Mouse (Mus musculus) myocyte (in vitro differentiated cells): ENCODE results near the gene Slc44a1.

Experiments used
- E2F4 ChIP-seq: IDR thresholded peaks from one replicate; pipeline ENCODE4 v1.6.1; 2011; ENCODE audit warnings: mild to moderate bottlenecking, control low read depth, moderate library complexity; ENCODE audit not compliant: insufficient read depth
- MAX ChIP-seq: IDR thresholded peaks from one replicate; pipeline ENCODE4 v1.6.1; 2011; ENCODE audit warnings: low read depth, mild to moderate bottlenecking, control low read depth
- POLR2A ChIP-seq: IDR thresholded peaks from one replicate; pipeline ENCODE4 v1.6.1; 2011; ENCODE audit warnings: low read depth, mild to moderate bottlenecking, control low read depth, moderate library complexity; ENCODE audit not compliant: insufficient read length

DNA sequence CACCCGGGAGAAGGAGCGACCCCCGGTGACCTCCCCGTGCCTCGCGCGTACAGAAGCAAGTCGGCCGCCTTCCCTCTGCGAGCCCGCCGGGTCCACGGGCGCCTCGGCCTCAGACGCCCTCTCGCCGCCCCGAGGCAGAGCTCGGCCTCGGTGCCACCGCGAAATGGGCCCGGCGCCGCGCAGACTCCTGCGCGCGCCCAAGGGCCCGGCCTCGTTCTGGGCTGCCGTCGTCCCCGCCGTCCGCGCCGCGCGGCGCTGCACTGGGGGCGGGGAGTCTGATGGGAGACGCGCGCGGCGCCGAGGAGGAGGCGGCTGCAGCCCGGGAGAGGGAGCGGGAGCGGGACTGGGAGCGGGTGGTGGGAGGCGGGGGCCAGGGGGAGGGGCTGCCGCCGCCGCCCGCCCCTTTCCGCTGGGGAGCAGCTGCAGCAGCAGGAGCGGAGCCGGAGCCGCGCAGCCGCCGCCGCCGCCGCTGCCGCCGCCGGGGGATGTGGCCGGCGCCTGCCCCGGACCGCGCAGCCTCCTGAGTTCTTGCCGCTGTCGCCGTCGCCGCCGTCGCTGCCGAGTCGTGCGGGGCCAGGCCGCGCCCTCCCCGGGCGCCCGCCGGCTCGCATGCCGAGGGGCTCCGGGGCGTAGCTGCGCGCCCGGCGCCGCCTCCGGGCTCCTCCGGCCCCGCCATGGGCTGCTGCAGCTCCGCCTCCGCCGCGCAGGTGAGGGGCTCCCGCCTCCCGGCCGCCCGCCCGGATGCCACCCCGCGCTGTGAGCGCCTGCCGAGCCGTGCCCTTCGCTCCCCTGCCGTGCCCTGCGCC lies at the start of gene Slc44a1:
- peak; percentile 83 for TF ChIP-seq POLR2A
- TF ChIP-seq MAX, result no peak
- peak; percentile 46 for TF ChIP-seq E2F4
